Mouse (Mus musculus): ENCODE results near the gene Rbms1. TPM values are rescaled to one million over a fixed set of nuclear protein-coding genes. Genes with fewer than 3 reads are reported as not detected.
A peak's percentile ranks its signal among the peaks of the same experiment; 100 is the strongest.

Gene Rbms1
- total RNA-seq, 2 experiments from 2014 or later = 40.5 to 51.0 TPM

DNA sequence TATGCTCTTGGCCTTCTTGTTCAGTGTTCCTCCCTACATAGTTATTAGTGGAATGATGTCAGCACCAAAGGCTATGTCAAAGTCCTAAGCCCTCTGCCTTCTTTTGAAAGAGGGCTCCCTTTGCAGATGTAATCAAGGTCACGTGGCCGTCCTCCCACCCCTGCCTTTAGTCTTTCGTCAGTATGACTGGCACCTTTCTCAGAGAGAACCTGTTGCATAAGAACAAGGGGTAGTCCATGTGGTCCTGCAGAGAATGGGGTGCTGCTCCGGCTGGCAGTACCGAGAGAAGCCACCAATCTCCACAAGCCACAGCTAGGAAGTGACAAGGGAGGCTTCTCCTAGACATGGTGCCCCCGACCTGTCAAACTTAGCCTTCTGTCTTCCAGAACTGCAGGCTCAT is 154.2 kb downstream of the Rbms1 start:
- no peak for DNase-seq

DNA sequence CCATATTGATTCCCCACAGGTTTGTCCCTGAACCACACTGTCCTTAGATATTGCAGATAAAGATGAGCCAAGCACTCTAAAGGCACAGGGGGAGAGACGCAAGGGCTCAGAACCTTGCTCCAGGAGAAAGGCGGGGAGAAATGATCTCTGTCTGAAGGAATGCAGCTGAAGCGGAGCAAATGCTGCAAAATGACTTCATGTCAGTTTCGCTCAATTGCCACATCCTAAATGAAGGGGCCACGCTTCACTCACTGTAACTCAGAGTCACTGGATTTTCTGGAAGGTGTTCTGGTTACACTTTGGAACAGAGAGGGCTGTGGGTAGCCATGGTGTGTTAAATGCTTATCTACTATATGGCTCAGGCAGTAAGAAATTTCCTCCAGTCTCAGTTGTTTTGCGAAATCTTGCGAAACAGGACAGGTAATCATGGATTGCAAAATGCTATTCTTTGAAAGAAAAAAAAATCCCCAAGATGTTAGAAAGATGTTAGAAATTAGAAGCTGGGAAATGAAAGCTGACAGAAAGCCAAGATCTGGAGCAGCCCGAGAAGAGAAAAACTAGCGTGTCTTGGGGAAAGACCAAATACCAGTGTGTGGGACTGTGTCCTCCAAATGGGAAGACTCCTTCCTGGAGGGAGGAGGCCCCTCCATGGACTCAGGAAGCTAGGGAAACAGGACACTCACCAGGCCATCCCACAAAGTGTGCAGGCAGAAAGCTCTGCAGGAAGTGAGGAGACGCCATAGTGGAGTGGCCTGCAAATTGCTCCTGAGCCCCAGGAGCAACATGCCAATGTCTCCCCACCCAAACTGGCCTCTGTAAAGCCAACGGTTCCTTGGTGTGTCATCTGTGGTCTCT is 155.4 kb downstream of the Rbms1 start:
- DNase-seq = no peak

DNA sequence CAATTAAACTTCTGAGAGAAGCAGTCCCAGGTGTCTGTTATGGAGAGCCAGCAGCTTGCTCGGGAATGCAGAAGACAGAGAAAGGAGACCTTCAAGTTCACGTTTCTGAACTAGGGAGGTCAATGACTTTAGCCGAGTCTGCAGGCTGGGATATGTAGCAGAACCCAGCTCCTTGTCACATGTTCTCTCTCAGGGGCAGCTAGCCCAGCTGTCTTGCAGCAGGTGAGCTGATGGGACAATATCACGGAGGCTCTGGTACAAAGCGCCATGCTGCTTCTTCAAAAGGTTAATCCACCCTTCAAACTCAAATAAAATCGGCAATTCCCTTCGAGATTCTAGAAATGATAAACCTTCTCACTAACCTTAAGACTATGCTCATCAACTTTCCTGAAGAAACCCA is 158.2 kb downstream of the Rbms1 start:
- no peak for DNase-seq

DNA sequence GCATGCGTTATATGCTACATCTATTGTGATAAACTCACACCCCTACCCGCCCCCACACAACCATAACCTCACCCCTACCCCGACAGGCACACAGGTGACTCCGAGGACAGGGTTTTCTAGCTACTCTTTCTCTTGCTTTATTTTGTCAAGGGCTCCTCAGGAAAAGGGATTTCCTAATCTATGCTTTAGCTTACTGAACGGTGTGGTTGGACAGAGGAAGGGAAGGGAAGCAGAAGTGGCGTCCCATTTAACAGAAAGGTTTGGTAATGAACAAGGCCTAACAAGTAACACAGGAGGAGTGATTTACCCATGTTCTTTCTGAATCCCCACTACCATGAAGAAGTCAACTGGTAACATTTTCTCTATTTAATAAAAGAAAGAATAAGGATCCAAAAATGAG is 159.6 kb downstream of the Rbms1 start:
- DNase-seq = no peak

DNA sequence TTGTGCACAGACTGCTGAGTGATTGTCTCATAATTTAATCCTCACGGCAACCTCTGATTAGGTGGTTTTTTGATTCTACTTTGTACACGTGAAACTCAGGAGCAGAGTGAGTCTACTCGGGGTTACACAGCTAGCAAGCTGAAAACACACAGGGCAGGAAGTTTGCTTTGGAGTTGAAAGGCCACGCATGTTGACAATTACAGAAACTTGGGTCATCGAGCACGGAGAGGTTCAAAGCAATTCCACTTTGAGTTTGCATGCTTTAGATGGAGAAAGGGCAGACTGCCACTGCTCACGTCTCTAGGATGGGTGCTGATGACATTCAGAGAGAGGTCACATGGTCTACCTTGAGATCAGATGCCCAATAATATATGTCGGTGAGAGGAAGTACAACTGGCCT is 160.2 kb downstream of the Rbms1 start:
- DNase-seq = no peak

DNA sequence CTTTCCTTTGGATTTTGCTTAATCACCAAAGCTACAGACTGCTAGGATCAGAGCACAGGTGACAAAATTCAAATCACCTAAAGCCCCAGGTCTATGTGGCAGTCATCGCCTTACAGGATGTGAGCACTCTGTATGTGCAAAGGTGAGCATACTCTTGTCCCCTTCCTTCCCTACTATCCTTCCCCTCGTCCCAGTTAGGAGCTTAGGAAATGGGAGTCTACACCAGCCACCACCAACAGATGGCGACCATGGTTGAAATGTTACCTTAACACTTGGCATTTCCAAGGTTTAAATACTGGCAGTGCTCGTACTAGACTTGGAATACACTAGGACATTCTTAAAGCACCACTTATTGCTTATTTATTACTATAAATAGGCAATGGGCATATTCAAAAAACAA is 160.8 kb downstream of the Rbms1 start:
- peak; percentile 40 for DNase-seq

DNA sequence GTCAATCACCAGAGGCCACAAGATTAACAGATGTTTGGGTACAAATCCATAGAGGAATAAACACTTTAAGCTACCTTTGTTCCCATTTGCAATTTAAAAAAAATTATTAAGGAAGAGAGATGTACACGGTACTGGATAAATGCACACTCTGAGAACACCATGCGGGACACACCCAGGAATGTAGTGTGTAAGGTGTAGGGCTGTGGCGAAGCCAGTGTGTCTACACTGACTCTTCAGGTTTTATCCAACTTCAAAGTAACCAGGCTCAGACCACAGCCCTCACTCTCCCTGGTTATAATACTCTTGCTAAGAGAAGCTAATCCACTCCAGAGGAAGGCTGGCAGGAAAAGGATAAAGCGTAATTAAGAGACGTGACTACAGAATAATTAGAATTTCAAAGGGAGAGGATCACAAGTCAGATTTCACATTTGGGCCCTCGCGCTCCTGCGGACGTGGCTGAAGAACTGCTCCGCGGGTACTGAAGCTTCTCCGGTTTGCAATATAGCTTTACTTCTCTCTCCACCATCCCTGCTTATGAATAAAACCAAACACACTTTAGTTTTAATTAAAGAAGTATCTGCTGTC is 161.3 kb downstream of the Rbms1 start:
- DNase-seq = no peak

DNA sequence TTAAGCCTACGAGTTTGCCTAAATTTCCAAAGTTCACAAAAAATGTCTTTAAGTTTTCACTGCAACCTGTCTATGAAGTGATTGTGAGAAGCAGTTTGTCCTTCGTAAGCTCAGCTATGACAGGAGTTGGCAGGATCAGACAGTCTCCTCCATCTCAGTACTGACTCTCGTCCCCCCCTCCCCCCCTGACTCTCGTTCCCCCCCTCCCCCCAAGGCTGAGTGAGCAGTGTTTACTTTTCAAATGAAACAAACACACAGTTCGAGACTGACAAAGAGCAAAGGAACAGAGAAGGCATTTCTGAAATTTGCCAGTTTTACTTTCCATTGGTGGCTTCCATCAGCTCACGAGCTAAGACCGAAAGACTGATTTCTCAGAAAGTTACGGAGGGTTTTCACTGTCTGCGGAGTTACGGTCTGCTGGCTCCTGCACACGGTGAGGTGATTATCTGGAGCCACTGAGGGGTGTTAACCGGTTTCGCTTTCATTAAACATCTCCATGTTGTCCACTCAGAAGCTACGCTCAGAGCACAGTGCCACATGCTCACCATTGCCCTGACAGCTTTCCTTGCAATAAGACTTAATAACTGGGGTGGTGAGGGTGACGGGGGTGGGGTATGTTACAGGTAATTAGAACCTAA is 162.0 kb downstream of the Rbms1 start:
- DNase-seq = no peak

DNA sequence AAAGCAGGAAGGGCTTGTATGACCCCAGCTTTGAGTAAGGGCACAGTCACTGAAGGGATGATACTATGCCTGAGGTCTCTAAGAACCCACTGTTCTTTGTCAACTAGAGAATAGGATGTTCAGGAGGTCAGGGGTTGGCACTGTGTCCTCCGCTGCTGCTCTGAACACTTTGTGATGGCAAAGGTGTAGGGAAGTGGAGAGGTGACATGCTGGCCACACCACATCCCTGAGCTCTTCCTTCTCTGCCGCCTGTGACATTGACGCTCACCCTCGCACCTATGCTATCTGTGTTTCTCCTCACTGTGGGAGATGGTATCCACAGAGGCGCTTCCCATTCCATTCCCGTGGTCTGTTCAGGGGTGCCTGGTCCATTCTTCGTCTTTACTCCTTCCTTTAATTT is 163.2 kb downstream of the Rbms1 start:
- no peak for DNase-seq

DNA sequence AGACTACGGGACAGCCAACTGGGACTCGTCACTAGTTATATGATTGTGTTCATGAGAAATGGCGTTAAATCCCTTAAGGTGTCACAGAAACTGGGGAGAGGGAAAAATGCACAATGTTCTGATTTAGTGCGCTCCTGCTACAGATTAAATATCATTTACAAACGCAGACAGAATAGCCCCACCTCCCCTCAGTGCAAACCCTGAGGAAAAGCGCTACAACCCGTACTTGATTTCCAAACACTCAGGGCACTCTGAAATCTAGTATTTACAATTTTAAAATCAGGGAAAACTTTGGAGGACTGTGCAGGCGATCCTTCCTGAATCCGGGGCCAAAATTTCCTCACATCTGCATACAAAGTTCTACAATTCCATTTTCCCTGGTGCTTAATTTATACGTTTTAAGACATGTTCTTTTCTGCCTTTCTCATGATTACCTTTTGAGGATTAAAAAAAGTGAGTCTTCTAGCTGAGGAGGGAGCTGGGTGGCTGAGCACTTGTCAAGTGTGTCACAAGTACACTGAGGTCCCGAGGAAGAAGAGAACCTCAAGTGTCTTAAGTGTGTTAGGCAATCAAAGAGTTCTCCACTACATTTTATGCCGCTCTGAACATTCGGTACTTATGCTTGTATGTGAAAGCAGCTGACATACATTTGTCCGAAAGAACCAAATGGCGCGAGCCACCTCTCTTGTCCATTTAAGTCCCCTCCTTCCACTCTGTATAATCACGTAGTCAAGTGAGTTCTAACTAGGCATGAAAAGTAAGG is 164.0 kb downstream of the Rbms1 start:
- no peak for DNase-seq

DNA sequence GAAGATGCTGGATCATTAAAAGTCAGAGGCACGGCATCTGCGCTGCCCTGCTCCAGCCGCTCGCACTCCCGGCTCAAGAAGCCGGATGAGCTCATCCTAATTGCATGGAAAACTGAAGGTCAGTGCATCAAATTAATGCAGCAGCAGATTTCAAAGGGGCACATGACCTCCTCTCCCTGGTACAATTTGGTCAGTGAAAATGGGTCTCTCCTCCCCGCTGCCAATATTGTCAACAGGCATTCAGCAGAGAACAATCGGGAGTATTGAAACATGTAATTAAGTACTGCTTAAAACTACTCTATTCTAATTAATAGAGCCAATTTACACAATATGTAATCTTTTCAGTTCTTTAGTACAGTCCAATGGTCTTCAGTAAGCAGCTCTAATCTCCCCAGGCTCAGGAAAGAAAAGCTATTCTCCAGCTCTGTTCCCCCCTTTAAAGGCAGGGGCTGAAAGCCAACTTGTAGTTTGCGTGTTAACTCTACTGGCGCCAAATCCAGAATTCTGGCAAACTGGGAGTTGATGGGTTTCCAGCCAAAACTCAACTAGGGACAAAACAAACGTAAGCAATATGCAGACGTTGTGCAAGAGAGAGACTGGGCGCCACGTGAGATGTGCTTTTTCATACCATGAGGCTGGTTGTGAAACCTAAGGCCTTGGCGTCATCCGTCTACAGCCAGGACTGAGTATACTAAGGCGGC is 165.9 kb downstream of the Rbms1 start:
- DNase-seq = no peak

DNA sequence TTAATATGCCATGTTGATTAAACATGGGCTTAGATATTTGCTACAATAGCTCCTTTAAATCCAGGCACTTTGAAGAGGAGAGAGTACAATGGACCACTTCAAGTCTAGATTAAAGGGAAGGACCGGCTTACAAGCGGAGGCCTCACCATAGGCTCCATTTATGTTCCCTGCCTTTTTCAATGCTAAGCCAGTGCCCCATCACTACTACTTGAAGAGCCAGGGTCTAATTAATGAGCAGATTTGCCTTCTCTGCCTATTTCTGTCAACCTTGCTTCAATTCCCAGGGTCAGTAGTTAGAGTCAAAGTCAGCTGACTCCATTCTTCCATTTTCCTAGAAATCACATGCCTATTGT is 166.4 kb downstream of the Rbms1 start:
- no peak for DNase-seq

DNA sequence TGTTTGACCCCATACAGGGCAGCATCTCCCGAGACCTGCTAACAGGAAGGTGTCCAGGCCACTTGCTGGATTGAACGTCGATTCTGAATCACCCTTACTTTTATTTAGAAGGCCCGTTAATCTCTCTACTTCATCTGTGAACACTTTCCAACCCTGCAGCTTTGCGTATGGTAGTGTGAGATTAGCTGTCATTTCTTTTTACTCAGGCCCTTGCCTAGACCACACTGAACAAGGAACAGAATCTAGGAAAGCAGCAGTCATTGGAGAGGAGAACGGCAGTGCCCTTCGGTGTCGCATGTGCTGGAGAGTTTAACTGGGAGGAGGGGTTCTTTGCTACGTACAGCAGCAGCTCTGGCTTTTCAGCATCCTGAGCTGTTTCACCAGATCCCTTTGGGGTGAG is 167.1 kb downstream of the Rbms1 start:
- DNase-seq = no peak

DNA sequence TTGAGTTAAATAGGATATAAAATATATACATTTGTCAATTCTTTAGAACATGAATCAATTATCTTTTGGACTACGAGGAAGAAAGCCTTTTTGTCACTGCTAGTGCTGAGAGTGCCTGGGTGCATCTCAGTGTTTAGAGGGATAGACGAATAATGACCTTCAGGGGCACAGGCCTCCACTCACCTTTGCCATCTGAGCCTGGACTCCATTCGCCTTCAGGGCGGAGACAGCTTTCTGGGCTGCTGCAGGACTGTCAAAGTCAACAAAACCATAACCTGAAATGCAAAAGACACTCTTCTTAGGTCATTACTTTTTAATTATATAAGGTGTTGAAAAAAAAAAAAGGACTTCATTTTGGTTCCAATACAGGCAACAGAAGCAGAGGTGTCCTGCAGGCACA is 170.5 kb downstream of the Rbms1 start:
- DNase-seq = no peak

DNA sequence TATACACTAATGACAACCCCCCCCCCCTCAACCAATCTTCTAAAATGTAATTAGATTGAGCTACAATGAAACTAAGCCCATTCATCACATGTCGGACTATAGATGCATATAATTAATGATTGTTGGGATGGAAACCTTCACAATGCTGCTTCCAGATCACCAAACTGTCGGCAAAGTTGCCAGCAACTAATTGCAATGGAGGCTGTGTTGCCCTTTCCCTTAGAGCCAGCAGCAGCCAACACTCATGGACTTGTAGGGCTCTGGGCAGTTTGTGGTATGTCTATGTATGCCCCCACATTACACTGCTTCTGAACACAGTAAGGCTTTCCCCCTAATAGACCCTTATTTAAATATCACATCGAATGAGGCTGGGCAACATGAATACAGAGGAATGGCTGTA is 173.9 kb downstream of the Rbms1 start:
- DNase-seq = no peak

DNA sequence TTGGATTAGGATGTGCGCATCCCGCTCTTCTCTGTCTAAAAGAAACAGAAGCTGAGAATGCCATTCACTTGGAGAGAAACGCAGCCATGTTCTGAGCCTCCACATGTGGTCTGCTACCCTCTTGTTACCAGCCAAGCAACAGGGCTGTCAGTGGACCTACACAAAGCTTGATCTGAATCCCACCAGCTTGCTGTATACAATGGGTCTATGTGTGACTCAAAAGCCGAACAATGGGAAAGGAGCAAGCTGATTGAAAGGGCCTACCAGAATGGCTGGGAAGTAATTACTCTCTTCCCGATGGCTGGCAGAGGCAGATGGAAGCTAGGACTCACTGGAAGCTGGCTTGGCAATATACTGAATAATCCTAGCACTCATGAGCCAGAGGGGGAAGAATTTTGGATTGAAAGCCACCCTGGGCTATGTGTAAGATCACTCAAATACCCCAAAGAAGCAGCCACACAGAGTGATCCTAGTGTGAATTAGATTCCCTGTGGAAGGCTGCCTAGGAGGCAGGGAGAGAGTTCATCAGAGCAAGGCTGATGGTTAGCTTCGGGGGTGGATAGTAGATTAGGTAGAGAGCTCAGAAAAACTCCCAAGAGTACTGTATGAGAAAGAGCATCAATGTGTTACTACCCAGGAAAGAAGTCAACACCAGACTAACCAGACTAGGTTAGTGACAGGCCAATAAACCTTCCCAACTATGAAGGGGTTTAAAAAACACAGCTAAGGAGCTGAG is 174.7 kb downstream of the Rbms1 start:
- no peak for DNase-seq

DNA sequence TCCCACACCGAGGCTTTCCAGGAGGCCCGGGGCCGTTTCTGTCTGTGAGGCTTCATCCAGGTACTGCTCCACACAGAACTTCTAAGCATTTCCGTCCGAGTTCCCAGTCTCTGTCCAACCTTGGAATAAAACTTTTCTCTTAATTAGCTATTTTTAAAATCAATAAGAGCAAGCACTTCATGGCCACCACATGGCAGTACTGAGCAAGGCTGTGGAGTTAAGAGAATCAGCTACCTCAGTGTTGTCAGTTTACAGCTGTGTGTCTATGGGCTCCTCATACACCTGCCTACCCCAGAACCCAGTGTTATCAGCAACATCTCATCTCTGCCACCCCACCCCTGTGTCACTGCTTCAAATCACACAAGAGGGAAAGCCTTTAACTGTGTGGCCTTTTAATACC is 175.9 kb downstream of the Rbms1 start:
- no peak for DNase-seq

DNA sequence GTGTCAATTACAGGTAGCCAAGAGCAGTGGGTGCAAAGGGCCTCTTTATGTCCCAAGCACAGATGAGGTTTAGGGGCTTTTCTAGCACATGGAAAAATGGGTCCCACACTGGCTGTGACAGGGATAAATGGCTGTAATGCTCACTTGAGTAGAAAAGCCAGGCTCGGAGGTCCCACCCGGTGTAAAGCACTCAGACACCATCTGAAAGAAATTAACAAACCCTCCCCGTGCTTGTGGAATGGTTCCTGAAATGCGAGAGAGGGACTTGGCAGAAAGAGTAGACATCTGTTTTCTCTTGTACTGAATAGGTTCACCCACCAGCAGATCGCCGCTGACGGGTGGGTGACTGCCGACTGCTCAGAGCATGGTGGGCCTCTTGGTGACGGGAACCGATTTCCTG is 176.7 kb downstream of the Rbms1 start:
- DNase-seq = no peak

DNA sequence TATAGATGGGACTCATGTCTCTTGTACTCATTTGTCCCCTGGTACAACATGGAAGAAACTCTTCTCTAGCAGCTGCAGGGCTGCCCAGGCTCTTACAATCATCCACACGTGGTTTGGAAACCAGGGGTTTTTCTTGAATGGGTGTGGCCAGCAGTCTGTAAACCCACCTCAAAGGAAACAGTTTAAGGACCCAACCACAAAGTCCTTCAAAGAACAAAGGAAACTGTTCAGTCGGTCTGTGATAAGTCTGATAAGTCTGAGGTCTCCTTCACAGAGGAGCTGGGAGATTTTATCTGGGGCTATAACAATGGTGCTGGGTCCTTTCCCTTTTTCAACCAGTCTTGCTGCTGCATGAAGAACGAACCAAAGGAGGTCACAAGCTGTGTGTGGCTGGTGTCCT is 188.5 kb downstream of the Rbms1 start:
- DNase-seq = no peak

DNA sequence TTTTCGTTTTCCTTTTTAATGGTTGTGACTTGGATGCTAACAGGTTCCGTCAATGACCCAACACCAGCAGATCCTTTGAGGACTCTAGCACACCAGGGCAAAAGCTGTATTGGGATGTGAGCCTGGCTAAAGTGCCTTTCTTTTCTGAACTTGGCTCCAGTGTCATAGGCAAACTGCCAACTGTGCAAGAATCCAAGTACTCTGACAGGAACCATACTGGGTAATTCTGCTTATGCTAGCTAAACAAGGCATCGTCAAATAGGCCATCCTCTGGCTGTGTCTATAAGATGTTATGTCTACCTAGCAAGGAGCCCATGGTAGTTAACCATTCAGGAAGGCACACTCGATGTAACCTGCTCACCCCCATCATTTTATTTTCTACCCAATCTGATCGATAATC is 189.4 kb downstream of the Rbms1 start:
- DNase-seq = peak; percentile 40

DNA sequence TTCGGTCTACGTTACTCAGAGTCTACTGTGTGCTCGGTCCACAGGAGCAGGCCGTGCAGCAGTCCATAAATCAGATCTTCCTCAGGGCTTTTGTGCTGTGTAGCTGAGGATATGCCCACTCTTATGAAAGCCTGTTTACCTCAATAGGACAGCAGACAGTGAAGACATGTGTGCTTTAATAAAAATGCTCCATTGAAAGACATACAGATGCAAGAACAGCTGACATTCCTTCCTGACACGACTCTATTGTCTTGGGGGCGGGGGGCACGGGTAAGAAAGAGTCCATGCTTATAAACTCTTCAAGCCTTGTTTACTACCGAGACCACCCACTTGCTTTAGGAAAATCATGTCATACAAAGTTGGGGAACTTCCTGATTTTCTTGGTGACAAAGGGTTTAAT is 196.6 kb downstream of the Rbms1 start:
- no peak for DNase-seq

DNA sequence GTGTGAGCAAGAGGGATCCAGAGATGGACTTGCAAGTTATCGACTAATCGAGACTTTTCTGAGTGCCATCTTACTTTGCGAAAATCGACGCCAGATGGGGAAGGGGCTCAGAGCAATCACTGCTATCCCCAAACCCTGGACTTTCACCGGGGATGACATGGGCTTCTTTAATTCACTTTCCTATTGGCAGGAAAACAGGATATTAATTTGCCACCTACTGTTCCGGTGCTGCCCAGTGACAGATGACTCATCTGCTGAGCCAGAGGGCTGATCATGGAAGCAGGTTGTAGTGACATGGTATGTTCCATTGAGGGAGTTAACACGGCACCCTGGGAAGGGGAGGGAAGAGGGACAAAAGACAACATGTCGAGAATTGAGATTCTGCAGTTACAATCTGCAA is 206.8 kb downstream of the Rbms1 start:
- DNase-seq = no peak
